Mouse (Mus musculus) midbrain, postnatal 0 days (tissue): ENCODE data around the gene Gpn2. TPM values are rescaled to one million over a fixed set of nuclear protein-coding genes. Genes with fewer than 3 reads are reported as not detected.

ENCODE experiments used
- ATAC-seq: fragments of 200-750 bp; cut with Nextera tagmentation; 2 replicates; pipeline ENCODE4 v1.8.0; 2017; ENCODE audit warnings: moderate number of reproducible peaks, mild to moderate bottlenecking, moderate TSS enrichment, moderate library complexity; ENCODE audit not compliant: low FRiP score
- DNase-seq: peaks from one replicate; pipeline ENCODE4 v3.0.0-alpha.2; 2015; ENCODE audit warnings: low spot score
- H3K27ac ChIP-seq: fragments of 300-500 bp; sonication (generic); 2 replicates; pipeline ENCODE4 v1.5.1; 2014; ENCODE audit warnings: low read depth, mild to moderate bottlenecking, low read length, mixed read lengths
- H3K27me3 ChIP-seq: fragments of 300-500 bp; sonication (generic); 2 replicates; pipeline ENCODE4 v1.6.1; 2014; ENCODE audit warnings: low read length, control low read depth, mixed read lengths; ENCODE audit not compliant: insufficient read depth
- H3K36me3 ChIP-seq: fragments of 300-500 bp; sonication (generic); 2 replicates; pipeline ENCODE4 v1.6.1; 2014; ENCODE audit warnings: low read length, control low read depth, mixed read lengths; ENCODE audit not compliant: insufficient read depth
- H3K4me1 ChIP-seq: fragments of 300-500 bp; sonication (generic); 2 replicates; pipeline ENCODE4 v1.6.1; 2014; ENCODE audit warnings: mild to moderate bottlenecking, control low read depth, antibody characterized with exemption, low read length, mixed read lengths; ENCODE audit not compliant: insufficient read depth
- H3K4me2 ChIP-seq: fragments of 300-500 bp; sonication (generic); 2 replicates; pipeline ENCODE4 v1.6.1; 2014; ENCODE audit warnings: low read depth, mild to moderate bottlenecking, low read length, mixed read lengths; ENCODE audit not compliant: poor library complexity, severe bottlenecking
- H3K4me3 ChIP-seq: fragments of 300-500 bp; sonication (generic); 2 replicates; pipeline ENCODE4 v1.5.1; 2014; ENCODE audit warnings: low read depth, mild to moderate bottlenecking, low read length, moderate library complexity
- H3K9ac ChIP-seq: fragments of 300-500 bp; sonication (generic); replicated peaks from 2 replicates; pipeline ENCODE4 v1.6.1; 2014; ENCODE audit warnings: mild to moderate bottlenecking, low read length, moderate library complexity, mixed read lengths; ENCODE audit not compliant: poor library complexity, severe bottlenecking
- H3K9me3 ChIP-seq: fragments of 300-500 bp; sonication (generic); 2 replicates; pipeline ENCODE4 v1.6.1; 2016; ENCODE audit warnings: low read length, control low read depth
- CTCF ChIP-seq: IDR thresholded peaks from 2 replicates; pipeline ENCODE4 v1.5.1; 2016; ENCODE audit warnings: antibody characterized with exemption, mild to moderate bottlenecking
- WGBS: fragments of 180-500 bp; shearing (Covaris S2); extraction: QIAGEN DNeasy Blood & Tissue Kit; methylation state at CpG from one replicate; pipeline ENCODE4 v1.1.7; 2014; 5-methylcytosine and 5-hydroxymethylcytosine counted together
- polyA plus RNA-seq: library from polyadenylated mRNA; unstranded; fragments of >200 nt; fragmentation: Nextera tagmentation; extraction: Ambion mirVana; gene quantifications from 2 replicates; pipeline ENCODE4 v1.2.1, GENCODE M21; 2015
- total RNA-seq: library from RNA; depleted of rRNA; stranded (reverse); fragments of >200 nt; gene quantifications from 2 replicates; pipeline ENCODE4 v1.2.3, GENCODE M21; 2014

Gene Gpn2
- total and polyA plus RNA-seq, 2 experiments from 2014 or later = 16.2 to 22.7 TPM

DNA sequence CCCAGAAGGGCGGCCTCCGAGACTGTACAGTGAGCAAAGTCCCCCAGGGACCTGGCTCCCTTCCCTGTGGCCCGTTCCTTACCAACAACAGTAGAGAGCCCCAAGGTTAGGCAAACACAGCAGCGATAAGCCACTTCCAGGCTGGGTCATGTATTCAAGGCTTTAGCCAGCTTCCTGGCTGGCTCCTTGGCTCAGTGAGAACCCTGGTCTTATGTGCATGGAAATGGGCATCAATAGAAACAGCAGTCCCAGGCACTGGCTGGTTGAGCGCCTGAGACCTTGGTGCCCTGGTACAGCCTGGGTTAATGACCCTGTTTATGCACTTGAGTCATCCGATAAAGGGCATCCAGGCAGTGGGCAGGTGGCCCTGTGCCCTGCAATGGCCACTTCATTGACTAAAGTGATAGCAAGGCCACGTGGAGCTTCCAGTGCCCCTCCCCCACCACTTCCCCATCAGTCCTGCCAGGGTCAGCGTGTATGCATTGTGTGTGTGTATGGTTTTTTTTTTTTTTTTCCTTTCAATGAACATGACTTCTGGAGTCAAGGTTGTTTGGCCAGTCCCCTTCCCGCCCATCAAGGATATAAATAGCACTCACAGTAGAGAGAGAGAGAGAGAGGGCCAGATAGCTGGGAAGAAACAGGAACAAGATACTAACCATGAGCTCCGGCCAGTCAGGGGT is 31.3 kb upstream of the Gpn2 start, which contains the start of gene Nr0b2:
Nr0b2 (plus strand) TSS at position 609 of the 680 bp plus-strand sequence.
- Histone ChIP-seq H3K4me2 (no peak within 1 kb of the TSS), H3K27ac (no peak within 1 kb of the TSS), H3K4me1 (no peaks in the 10 kb centered on the region), H3K27me3 (no peaks in the 10 kb centered on the region), H3K9me3 (no peaks in the 10 kb centered on the region), H3K9ac (no peak within 1 kb of the TSS), H3K4me3 (no peak within 1 kb of the TSS), H3K36me3 (no peaks in the 10 kb centered on the region)
- no peak for ATAC-seq
- DNase-seq = no peak
- no peak for TF ChIP-seq CTCF
- WGBS = 73% methylated on average over 10 of the region's 10 CpGs

DNA sequence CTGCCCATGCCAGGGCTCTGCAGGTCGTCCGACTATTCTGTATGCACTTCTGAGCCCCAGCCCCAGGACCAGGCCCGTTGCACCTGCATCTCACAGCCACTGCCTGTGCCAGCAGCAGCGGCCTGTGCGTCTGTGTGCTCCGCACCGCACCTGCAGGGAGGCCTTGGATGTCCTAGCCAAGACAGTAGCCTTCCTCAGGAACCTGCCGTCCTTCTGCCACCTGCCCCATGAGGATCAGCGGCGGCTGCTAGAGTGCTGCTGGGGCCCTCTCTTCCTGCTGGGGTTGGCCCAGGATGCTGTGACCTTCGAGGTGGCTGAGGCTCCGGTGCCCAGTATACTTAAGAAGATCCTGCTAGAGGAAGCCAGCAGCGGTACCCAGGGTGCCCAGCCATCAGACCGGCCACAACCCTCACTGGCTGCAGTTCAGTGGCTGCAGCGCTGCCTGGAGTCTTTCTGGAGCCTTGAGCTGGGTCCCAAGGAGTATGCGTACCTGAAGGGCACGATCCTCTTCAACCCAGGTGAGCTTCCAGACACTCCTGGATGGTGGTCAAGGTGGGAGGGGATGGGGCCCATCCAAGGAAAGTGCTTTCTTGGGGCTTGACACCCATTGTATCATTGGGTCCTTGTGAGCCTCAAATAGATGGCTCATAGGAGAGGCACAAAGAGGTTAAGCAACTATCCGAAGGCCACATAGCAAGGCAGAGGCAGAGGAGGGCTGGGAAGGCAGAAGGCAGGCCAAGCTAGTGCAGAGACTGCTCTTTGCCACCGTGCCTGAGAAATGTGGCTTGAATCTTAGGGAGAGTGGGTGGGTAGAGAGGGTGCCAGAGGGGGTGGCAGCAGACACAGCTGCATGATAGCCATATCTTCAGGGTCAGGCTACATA is 30.5 kb upstream of the Gpn2 start:
- Histone ChIP-seq H3K4me2 (no peak overlapping the region), H3K4me1 (no peaks in the 10 kb centered on the region), H3K4me3 (no peak overlapping the region), H3K9me3 (no peaks in the 10 kb centered on the region), H3K27me3 (no peaks in the 10 kb centered on the region), H3K36me3 (no peaks in the 10 kb centered on the region), H3K27ac (no peak overlapping the region), H3K9ac (no peak overlapping the region)
- ATAC-seq = no peak
- no peak for DNase-seq
- 81% methylated on average over 19 of the region's 19 CpGs for WGBS
- no peak for TF ChIP-seq CTCF

DNA sequence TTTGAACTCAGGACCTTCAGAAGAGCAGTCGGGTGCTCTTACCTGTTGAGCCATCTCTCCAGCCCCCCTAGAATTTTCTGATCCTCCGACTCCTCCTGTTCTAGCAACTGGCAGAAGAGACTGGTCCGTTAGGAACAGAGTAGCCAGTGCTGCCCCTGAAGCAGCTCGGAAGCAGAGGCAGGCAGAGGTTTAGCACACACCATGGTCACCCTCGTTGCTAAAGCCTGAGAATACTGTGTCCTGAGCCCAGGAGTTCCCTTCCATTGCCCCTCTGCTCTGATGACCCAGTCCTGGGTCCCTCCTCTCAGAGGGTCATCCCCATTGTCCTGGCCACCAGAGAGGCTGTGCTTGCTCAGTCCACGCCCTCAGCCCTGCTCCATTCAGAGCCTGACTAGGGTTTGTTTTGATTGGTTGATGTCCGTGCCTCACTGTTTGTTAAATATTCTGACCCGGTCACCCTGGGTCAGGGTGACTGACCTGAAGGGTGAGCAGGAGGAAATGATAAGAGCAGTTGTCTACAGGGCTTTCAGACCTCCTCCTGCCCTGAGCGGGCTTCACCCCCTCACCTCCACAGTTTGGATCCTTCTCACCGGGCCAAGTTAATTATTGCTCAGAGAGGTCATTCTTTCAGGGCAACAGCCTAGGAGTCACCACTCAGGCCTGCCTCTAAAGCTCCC is 27.0 kb upstream of the Gpn2 start:
- no peaks in the 10 kb centered on the region for H3K4me1 ChIP-seq
- no peak for ATAC-seq

DNA sequence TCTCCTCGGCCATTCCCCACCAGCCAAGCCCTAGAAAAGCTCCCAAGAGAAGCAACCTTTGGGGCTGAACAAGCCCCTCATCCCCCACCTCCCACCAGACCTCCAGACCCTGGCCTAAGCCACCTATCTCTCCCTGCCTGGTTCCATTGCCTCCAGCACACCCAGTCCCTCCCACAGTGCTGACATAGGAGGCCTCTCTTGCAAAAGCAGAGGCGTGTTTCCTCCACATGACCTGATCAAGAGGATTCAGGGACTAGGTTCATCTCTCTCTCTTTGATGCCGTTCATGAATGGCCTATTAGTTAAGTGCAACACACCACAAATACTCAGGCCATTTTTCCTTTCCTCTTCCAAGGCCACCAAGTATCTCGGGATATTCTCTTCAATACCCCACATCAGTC is 24.3 kb upstream of the Gpn2 start:
- Histone ChIP-seq H3K27me3 (no peaks in the 10 kb centered on the region), H3K9ac (no peak overlapping the region), H3K9me3 (no peaks in the 10 kb centered on the region), H3K27ac (no peak overlapping the region), H3K4me3 (no peak overlapping the region), H3K4me2 (no peak overlapping the region), H3K36me3 (no peaks in the 10 kb centered on the region), H3K4me1 (no peaks in the 10 kb centered on the region)
- TF ChIP-seq CTCF = no peak
- ATAC-seq = no peak
- DNase-seq = no peak
- 75% methylated on average over 4 of the region's 4 CpGs for WGBS

More for the DNA sequence above, 27.0 kb upstream of the Gpn2 start:
- no peaks in the 10 kb centered on the region for H3K27me3 ChIP-seq
- H3K9ac ChIP-seq = no peak overlapping the region
- H3K4me2 ChIP-seq = no peak overlapping the region
- WGBS = 42% methylated on average over 10 of the region's 10 CpGs
- no peak overlapping the region for H3K4me3 ChIP-seq
- no peaks in the 10 kb centered on the region for H3K36me3 ChIP-seq
- H3K9me3 ChIP-seq = no peaks in the 10 kb centered on the region
- no peak for TF ChIP-seq CTCF
- H3K27ac ChIP-seq = no peak overlapping the region
- DNase-seq = no peak

DNA sequence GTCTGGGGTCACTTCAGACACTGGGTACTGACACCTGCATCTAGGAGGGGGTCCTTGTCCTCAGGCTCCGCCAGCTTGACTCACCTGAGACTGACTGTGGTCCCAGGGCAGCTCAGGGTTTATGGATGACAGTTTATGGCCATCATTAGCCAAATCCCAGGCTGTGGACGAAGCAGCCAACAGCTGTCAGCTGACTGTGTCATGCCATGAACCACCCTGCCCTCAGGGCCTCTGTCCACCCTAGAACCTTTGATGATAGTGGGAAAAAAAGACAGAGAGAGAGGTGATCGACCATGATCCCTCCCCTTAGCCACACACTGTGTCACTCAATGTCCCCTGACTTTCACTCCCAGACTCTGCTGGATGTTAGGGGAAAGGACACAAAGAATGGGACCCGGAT is 22.5 kb upstream of the Gpn2 start:
- DNase-seq = no peak
- no peak overlapping the region for H3K27ac ChIP-seq
- 75% methylated on average over 4 of the region's 4 CpGs for WGBS
- no peak for TF ChIP-seq CTCF
- no peaks in the 10 kb centered on the region for H3K4me1 ChIP-seq
- no peak overlapping the region for H3K4me2 ChIP-seq
- no peaks in the 10 kb centered on the region for H3K9me3 ChIP-seq
- no peak overlapping the region for H3K4me3 ChIP-seq
- ATAC-seq = no peak
- H3K36me3 ChIP-seq = no peaks in the 10 kb centered on the region
- H3K9ac ChIP-seq = no peak overlapping the region
- no peaks in the 10 kb centered on the region for H3K27me3 ChIP-seq
